ENCODE assay signal across 8 mouse cellular contexts in the genomic region with DNA sequence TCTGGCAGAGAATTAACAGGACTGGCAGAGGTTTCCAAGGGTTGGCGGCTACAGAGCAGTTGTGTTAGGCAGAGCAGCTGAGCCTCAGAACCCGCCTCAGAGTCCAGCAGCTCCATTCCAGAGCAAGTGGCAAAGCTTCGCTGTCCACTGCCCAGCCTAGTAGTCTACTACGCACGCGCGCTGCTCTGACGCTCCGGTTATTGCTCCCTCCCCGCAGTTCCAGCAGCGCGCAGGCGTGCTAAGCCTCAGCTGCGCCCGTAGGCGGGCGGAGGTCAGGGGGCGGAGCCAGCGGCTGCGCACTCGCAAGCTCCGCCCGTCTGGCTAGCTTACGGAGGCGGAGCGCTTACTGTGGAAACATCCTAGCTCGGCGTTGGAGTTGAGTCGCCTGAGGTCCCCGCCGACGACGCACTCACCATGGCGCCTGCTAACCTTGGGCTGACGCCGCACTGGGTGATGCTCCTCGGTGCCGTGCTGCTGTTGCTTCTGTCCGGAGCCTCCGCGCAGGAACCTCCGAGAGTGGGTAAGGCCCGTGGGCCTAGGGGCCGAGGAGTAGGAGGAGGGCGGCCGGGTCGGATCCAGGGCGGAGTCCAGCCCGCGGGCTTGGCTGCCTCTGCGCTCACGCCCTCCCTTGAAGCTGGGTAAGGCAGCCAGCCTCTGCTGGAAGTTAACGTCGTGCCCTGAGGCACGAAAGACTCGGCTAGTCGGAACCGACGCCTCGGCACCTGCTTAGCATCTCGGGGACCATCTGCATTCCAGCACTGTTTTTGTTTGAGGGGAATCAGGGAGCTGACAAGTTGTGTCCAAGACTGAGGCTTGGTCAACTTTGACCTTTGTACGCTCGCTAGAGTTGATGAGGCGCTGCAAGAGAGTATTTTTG. TPM values are rescaled to one million over a fixed set of nuclear protein-coding genes. Genes with fewer than 3 reads are reported as not detected.
DNase-seq lines count a peak whose midpoint lies in the region; ATAC-seq and TF ChIP-seq lines count a peak whose summit lies in the region.

Gene Pttg1ip (plus strand): TSS at position 313 of the 877 bp plus-strand sequence.

- TF ChIP-seq RAD21 in CH12.LX (IDR thresholded peaks at IDR 0.05; ENCODE audit: low read depth, low read length): no peak

- peak within 1 kb of the TSS; percentile 59 to 81 (median 72) for H3K4me3 ChIP-seq in CH12.LX (replicated peaks in 1 of 3; ENCODE audit: low read depth in 2 of 3, low read length in 2 of 3, poor library complexity in 1 of 3)
- peak within 1 kb of the TSS; percentile 75 for H3K4me3 ChIP-seq in forebrain, embryonic 11.5 days (ENCODE audit: low read depth, low read length)
- H3K4me3 ChIP-seq in heart, embryonic 16.5 days (ENCODE audit: low read length): peak within 1 kb of the TSS; percentile 93
- peak within 1 kb of the TSS; percentile 81 for H3K4me3 ChIP-seq in liver, embryonic 15.5 days (replicated peaks)
- H3K4me3 ChIP-seq in neural tube, embryonic 12.5 days: peak within 1 kb of the TSS; percentile 74

- peak within 1 kb of the TSS; percentile 64 for H3K9ac ChIP-seq in CH12.LX (ENCODE audit: insufficient read depth, low read depth)
- peak within 1 kb of the TSS; percentile 71 for H3K9ac ChIP-seq in forebrain, embryonic 11.5 days (ENCODE audit: low read length)
- H3K9ac ChIP-seq in heart, embryonic 16.5 days (ENCODE audit: low read length): peak within 1 kb of the TSS; percentile 94
- H3K9ac ChIP-seq in liver, embryonic 15.5 days: peak within 1 kb of the TSS; percentile 80
- peak within 1 kb of the TSS; percentile 86 for H3K9ac ChIP-seq in neural tube, embryonic 12.5 days

- H3K4me2 ChIP-seq in CH12.LX (ENCODE audit: insufficient read depth, low read depth, poor library complexity, severe bottlenecking): peak within 1 kb of the TSS; percentile 93
- peak within 1 kb of the TSS; percentile 80 for H3K4me2 ChIP-seq in forebrain, embryonic 11.5 days (ENCODE audit: low read depth, low read length, severe bottlenecking)
- peak within 1 kb of the TSS; percentile 91 for H3K4me2 ChIP-seq in heart, embryonic 16.5 days (ENCODE audit: low read depth, low read length)
- peak within 1 kb of the TSS; percentile 88 for H3K4me2 ChIP-seq in liver, embryonic 15.5 days
- peak within 1 kb of the TSS; percentile 85 for H3K4me2 ChIP-seq in neural tube, embryonic 12.5 days (replicated peaks)

- H3K27ac ChIP-seq in CH12.LX (ENCODE audit: insufficient read depth, low read depth): peak within 1 kb of the TSS; percentile 55
- H3K27ac ChIP-seq in forebrain, embryonic 11.5 days (ENCODE audit: low read depth, low read length): peak within 1 kb of the TSS; percentile 77
- peak within 1 kb of the TSS; percentile 97 for H3K27ac ChIP-seq in heart, embryonic 16.5 days (ENCODE audit: low read length)
- H3K27ac ChIP-seq in liver, embryonic 15.5 days (replicated peaks): peak within 1 kb of the TSS; percentile 99
- peak within 1 kb of the TSS; percentile 84 for H3K27ac ChIP-seq in neural tube, embryonic 12.5 days

- peaks cover 8% of the 10 kb centered on the region for H3K27me3 ChIP-seq in CH12.LX (replicated peaks)
- H3K27me3 ChIP-seq in forebrain, embryonic 11.5 days (ENCODE audit: control insufficient read depth, insufficient read depth, low read length): no peaks in the 10 kb centered on the region
- H3K27me3 ChIP-seq in heart, embryonic 16.5 days (ENCODE audit: control insufficient read depth, insufficient read depth, low read length): no peaks in the 10 kb centered on the region
- no peaks in the 10 kb centered on the region for H3K27me3 ChIP-seq in liver, embryonic 15.5 days
- no peaks in the 10 kb centered on the region for H3K27me3 ChIP-seq in neural tube, embryonic 12.5 days (replicated peaks)

- H3K79me2 ChIP-seq in CH12.LX (replicated peaks; ENCODE audit: control insufficient read depth, extremely low read depth, insufficient read depth, poor library complexity, severe bottlenecking): peaks cover 3% of the 10 kb centered on the region; the same call in 1 of the 2 replicates

- peaks cover 0 to 13% of the 10 kb centered on the region in 2 experiments for H3K36me3 ChIP-seq in CH12.LX (replicated peaks in 1 of 2; ENCODE audit: control insufficient read depth in 1 of 2, insufficient read depth in 1 of 2, low read length in 1 of 2)
- H3K36me3 ChIP-seq in forebrain, embryonic 11.5 days (ENCODE audit: control insufficient read depth, insufficient read depth, low read length): no peaks in the 10 kb centered on the region
- H3K36me3 ChIP-seq in heart, embryonic 16.5 days (ENCODE audit: control insufficient read depth, insufficient read depth): no peaks in the 10 kb centered on the region
- peaks cover 3% of the 10 kb centered on the region; the same call in 1 of the 2 replicates for H3K36me3 ChIP-seq in liver, embryonic 15.5 days (replicated peaks)
- H3K36me3 ChIP-seq in neural tube, embryonic 12.5 days: no peaks in the 10 kb centered on the region

- peak; percentile 95 for DNase-seq in CH12.LX (ENCODE audit: extremely low read depth)
- peak; percentile 92 for DNase-seq in c-Kit-positive CD71-positive TER-119-negative erythroid progenitor cells, embryonic 14.5 days (ENCODE audit: low read depth)
- peak; percentile 97 for DNase-seq in forebrain, embryonic 11.5 days (ENCODE audit: low spot score)
- DNase-seq in kidney, postnatal 36 days: peak; percentile 97 to 98
- DNase-seq in telencephalon, adult 2 months (ENCODE audit: low read depth, low spot score): peak; percentile 96

- H3K4me1 ChIP-seq in CH12.LX (ENCODE audit: control insufficient read depth in 1 of 2, insufficient read depth in 2 of 2): peaks cover 5 to 25% of the 10 kb centered on the region in 2 experiments; a peak in 2 of 4 replicates
- peaks cover 6% of the 10 kb centered on the region for H3K4me1 ChIP-seq in forebrain, embryonic 11.5 days (replicated peaks; ENCODE audit: control insufficient read depth, insufficient read depth, low read length)
- peaks cover 31% of the 10 kb centered on the region for H3K4me1 ChIP-seq in heart, embryonic 16.5 days (ENCODE audit: control insufficient read depth, insufficient read depth, low read length)
- peaks cover 48% of the 10 kb centered on the region for H3K4me1 ChIP-seq in liver, embryonic 15.5 days (replicated peaks)
- peaks cover 26% of the 10 kb centered on the region for H3K4me1 ChIP-seq in neural tube, embryonic 12.5 days

- TF ChIP-seq EP300 in CH12.LX (IDR thresholded peaks at IDR 0.05; ENCODE audit: low read length): no peak

- dilution Hi-C loops in CH12.LX (cut with MboI; ENCODE audit: extremely low pct_ligation_motif_present, extremely low pct_unique_long_range_greater_than_20kb, low sequenced_read_pairs): no loop called here

- no peaks in the 10 kb centered on the region for H3K9me3 ChIP-seq in CH12.LX (replicated peaks; ENCODE audit: low read length)
- no peaks in the 10 kb centered on the region for H3K9me3 ChIP-seq in forebrain, embryonic 11.5 days (ENCODE audit: control insufficient read depth, low read length)
- no peaks in the 10 kb centered on the region for H3K9me3 ChIP-seq in heart, embryonic 16.5 days (replicated peaks; ENCODE audit: control insufficient read depth, low read length)
- H3K9me3 ChIP-seq in liver, embryonic 15.5 days (replicated peaks): no peaks in the 10 kb centered on the region
- no peaks in the 10 kb centered on the region for H3K9me3 ChIP-seq in neural tube, embryonic 12.5 days

- WGBS in forebrain, embryonic 11.5 days: under 1% methylated on average over 64 of the region's 64 CpGs
- WGBS in heart, embryonic 16.5 days: under 1% methylated on average over 64 of the region's 64 CpGs
- WGBS in liver, embryonic 15.5 days (ENCODE audit: insufficient replicate concordance): under 1% methylated on average over 64 of the region's 64 CpGs
- under 1% methylated on average over 64 of the region's 64 CpGs for WGBS in neural tube, embryonic 12.5 days

- ATAC-seq in forebrain, embryonic 11.5 days (replicated peaks; ENCODE audit: low FRiP score): peak; percentile 98
- peak; percentile 97 for ATAC-seq in heart, embryonic 16.5 days (replicated peaks; ENCODE audit: extremely low read depth, insufficient read depth, low FRiP score)
- peak; percentile 92 for ATAC-seq in liver, embryonic 15.5 days (ENCODE audit: insufficient read depth)
- peak; percentile 98 for ATAC-seq in neural tube, embryonic 12.5 days (ENCODE audit: low FRiP score, low read depth)

- TF ChIP-seq CTCF in CH12.LX (conservative IDR thresholded peaks at IDR 0.05 in 1 of 2, IDR thresholded peaks at IDR 0.05 in 1 of 2; ENCODE audit: low read depth in 2 of 2, low read length in 2 of 2): no peak

- peak; percentile 93 for TF ChIP-seq POLR2A in CH12.LX (IDR thresholded peaks at IDR 0.05; ENCODE audit: low read depth, low read length)

- in situ Hi-C loops in CH12.LX (cut with MboI; ENCODE audit: low pct_ligation_motif_present, low pct_unique_long_range_greater_than_20kb, low sequenced_read_pairs): no loop called here

TF ChIP-seq in CH12.LX, 34 proteins besides CTCF, POLR2A, EP300 and RAD21 (continues in another document):
- TF ChIP-seq TCF12 (IDR thresholded peaks at IDR 0.05; ENCODE audit: low read depth, low read length): peak; percentile 78
- TF ChIP-seq SIN3A (IDR thresholded peaks at IDR 0.05; ENCODE audit: low read length): peak; percentile 73
- peak; percentile 96 for TF ChIP-seq NRF1 (IDR thresholded peaks at IDR 0.05; ENCODE audit: low read depth, low read length)
- no peak for TF ChIP-seq GABPA (IDR thresholded peaks at IDR 0.05; ENCODE audit: insufficient replicate concordance, low read depth, low read length)
- no peak for TF ChIP-seq SMC3 (IDR thresholded peaks at IDR 0.05; ENCODE audit: low read depth, low read length)
- peak; percentile 9; the same call in 1 of the 2 replicates for TF ChIP-seq MXI1 (IDR thresholded peaks at IDR 0.05; ENCODE audit: low read depth, low read length)
- TF ChIP-seq ELF1 (IDR thresholded peaks at IDR 0.05; ENCODE audit: low read depth, low read length): no peak
- TF ChIP-seq HCFC1 (IDR thresholded peaks at IDR 0.05; ENCODE audit: low read depth, low read length): peak; percentile 48; the same call in 1 of the 2 replicates
- TF ChIP-seq IRF4 (IDR thresholded peaks at IDR 0.05; ENCODE audit: low read depth, low read length): no peak
- TF ChIP-seq KAT2A (IDR thresholded peaks at IDR 0.05; ENCODE audit: insufficient replicate concordance, low read length): no peak
- peak; percentile 67; the same call in 1 of the 2 replicates for TF ChIP-seq TBP (conservative IDR thresholded peaks at IDR 0.05; ENCODE audit: low read depth, low read length)
- peak; percentile 75 for TF ChIP-seq NELFE (IDR thresholded peaks at IDR 0.05; ENCODE audit: low read depth, low read length)

RNA-seq across cellular contexts. Expression of gene Pttg1ip, which starts in this region (rescaled TPM):
- total RNA-seq in CH12.LX (2012; rRNA removed) (20.7 and 21.7 TPM in 2 replicates), CH12.LX (2014; rRNA removed) (24.2 and 25.3 TPM in 2 replicates)
- polyA plus RNA-seq in CH12.LX (2012; ENCODE audit: insufficient read length, low read depth): 18.9 and 20.3 TPM in 2 replicates
- polyA plus RNA-seq in forebrain, embryonic 11.5 days (2014; fragmentation: Nextera tagmentation; extraction: Ambion mirVana): 69.0 and 73.8 TPM in 2 replicates
- polyA plus RNA-seq in heart, embryonic 16.5 days (2015; fragmentation: Nextera tagmentation; extraction: Ambion mirVana): 127 and 132 TPM in 2 replicates
- 79.6 and 89.2 TPM in 2 replicates for polyA plus RNA-seq in liver, embryonic 15.5 days (2015; fragmentation: Nextera tagmentation; extraction: Ambion mirVana)
- 67.8 and 71.1 TPM in 2 replicates for polyA plus RNA-seq in neural tube, embryonic 12.5 days (2016; fragmentation: Nextera tagmentation; extraction: Ambion mirVana)

Comparison
In these comparisons a context has a peak if more than half of its experiments do, and no peak if none do; other contexts are left out.
1. Peak in every context shown above with its lines: DNase-seq, ATAC-seq, H3K4me3 ChIP-seq and H3K27ac ChIP-seq.